Mouse (Mus musculus): Measurements from ENCODE around the gene Tanc1.

Gene Tanc1

GRCm38 (mm10) chr2:59648444-59648843 lies 36.6 kb downstream of the Tanc1 start:
- DNase-seq (ENCODE audit: low read depth, low spot score) = no peak

- no peak for DNase-seq (ENCODE audit: low read depth, low spot score)
These were observed 40.0 kb downstream of the Tanc1 start for GRCm38 (mm10) chr2:59651801-59652200.

GRCm38 (mm10) chr2:59652702-59653101 lies 40.9 kb downstream of the Tanc1 start:
- DNase-seq (ENCODE audit: low read depth, low spot score) = no peak

DNA sequence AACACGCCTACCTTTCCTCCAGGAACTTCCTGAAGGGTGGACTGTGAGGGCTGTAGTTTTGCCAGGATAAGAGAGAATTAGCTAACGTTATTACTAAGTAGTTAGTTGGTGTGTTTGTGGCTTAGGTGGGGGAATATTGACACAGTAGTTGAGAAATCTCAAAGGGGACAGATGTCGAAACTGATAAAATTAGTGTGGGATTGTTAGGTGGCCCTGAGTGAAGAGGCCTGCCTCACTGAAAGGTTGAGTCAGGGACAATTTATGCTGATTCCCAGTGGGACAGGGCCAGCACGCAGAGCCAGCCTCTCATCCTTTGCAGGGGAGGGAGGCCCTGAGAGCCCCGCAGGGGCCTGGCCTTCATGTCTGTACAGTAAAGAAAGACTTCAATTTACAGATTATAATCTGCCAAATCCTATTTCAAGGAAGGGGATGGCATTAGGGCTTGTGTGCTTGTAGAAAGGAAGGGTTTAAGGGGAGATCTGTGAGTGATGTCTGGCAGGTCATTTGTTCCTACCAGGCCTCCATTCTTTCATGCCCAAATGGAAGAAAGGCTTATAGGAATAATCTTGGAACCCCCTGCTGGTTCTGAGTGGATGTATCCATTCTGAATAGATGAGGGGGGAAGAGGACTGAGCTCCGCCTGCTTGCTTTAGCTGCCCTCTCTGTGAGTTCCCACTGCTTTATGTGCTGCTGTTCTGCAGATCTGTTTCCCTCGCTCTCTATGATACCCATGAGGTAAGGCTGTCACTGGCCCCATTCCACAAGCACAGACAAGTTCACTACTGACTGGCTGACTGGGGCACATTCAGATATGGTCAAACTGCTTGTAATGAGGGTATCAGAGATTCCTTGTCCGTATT lies 41.7 kb downstream of the Tanc1 start:
- DNase-seq (ENCODE audit: low read depth, low spot score) = no peak

DNA sequence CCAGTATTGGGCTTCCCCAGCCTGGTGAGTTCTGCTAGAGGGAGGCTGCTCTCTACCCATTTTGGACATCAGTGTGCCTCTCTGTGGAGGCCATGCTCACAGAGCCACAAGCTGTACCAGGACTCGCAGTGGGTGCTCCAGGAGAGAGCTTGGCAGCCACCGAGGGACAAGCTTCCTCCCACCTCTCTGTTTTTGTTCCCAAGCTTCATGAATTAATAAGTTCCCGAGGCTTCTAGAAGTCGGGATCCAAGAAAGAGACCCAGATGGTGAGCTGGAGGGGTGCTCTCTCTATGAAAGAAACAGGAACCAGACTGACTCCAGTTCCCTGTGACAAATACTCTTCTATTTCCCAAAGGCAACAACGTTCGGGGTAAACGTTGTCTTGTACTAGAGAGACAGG lies 43.6 kb downstream of the Tanc1 start:
- DNase-seq (ENCODE audit: low read depth, low spot score) = no peak

GRCm38 (mm10) chr2:59656680-59657079 lies 44.8 kb downstream of the Tanc1 start:
- no peak for DNase-seq (ENCODE audit: low read depth, low spot score)

GRCm38 (mm10) chr2:59659686-59660085 lies 47.8 kb downstream of the Tanc1 start:
- no peak for DNase-seq (ENCODE audit: low read depth, low spot score)

GRCm38 (mm10) chr2:59660891-59661805 lies 49.3 kb downstream of the Tanc1 start:
- no peak for DNase-seq (ENCODE audit: low read depth, low spot score)

- DNase-seq (ENCODE audit: low read depth, low spot score) = no peak
These were observed 53.1 kb downstream of the Tanc1 start for GRCm38 (mm10) chr2:59664803-59665567.

- no peak for DNase-seq (ENCODE audit: low read depth, low spot score)
These were observed 54.7 kb downstream of the Tanc1 start for GRCm38 (mm10) chr2:59666533-59666932.

DNA sequence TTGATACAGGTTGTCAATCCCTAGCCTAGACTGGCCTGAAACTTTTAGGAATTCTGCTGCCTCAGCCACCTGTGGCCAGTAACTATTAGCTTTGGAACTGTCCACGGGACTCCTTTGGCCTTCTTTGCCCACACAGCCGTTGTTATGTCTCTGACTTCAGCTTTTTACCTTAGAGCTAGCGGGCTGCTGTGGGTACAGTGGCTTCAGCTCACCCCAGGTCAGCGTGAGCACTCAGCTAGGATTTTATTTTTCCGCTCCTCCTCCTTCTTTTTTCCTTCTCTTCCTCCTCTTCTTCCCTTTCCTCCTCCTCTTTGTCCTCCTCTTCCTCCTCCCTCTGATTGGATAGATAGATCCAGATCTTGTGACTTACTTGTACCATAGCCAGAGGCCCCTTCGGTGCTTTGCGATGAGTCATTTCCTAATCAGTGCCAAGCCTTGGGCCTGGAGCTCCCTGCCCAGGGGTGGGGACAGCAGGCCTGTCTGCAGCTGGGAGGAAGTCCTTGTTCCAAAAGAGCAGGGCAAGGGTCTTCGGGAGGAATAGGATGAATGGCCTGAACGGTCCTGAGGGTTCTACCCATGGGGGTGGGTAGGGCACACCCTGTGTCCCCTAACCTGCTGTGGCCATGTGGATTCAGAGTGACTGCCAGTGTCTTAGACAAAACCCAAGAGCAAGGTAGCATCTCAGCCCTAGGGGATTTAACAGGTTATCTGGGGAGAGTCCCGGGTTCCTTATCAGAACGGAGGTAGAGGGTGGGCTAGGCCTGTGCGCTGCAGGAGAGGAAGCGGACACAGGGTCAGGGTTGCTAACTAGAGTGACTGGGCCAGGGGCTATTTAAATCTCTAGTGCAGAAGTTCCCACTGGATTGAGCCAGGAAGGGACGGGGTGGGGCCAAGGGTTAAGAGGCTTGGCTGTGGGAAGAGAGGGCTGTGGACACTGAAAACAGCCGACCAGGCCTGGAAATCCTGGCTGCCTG lies 58.5 kb downstream of the Tanc1 start:
- DNase-seq (ENCODE audit: low read depth, low spot score) = no peak

GRCm38 (mm10) chr2:59671671-59672070 lies 59.8 kb downstream of the Tanc1 start:
- DNase-seq (ENCODE audit: low read depth, low spot score) = no peak

DNA sequence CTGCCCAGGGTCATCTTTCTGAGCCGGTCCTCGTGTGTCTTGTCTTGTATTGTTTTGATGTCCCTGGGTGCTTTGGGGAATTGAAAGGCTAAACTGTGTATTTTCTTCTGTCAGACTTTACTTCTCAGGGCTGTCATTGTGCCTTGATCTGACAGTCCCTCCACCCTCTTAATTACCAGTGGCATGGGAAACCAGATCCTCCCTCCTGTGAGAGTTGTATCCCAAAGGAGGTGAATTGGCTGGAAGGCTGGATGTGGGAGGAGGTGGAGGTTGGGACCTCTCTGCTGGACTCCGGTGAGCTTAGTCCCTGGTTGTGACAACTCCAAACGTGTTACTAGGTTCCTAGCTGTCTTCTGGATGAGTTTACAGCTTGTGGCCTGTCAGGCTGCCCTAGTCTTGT lies 60.2 kb downstream of the Tanc1 start:
- DNase-seq (ENCODE audit: low read depth, low spot score) = no peak

GRCm38 (mm10) chr2:59672686-59673085 lies 60.8 kb downstream of the Tanc1 start:
- DNase-seq (ENCODE audit: low read depth, low spot score) = no peak

- DNase-seq (ENCODE audit: low read depth, low spot score) = no peak
These were observed 61.5 kb downstream of the Tanc1 start for GRCm38 (mm10) chr2:59673351-59673750.

DNA sequence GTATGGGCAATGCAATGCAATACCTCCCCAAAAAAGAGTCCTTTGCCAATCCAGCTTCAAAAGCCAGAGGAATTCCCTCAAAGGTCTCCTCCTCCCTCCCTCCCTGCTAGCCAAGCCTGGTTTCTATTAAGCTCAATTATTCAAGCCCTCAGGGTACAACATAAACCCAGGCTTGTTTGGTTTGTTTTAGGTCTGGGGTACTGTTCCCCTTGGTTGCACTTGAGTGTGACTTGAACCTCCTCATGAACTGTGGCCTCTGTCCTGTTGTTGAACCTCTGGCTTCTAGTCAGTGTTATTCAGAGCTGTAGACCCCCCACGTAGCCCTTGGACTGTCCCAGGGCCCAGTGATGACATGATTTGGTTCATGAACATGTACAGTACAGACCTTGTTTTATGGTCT lies 62.0 kb downstream of the Tanc1 start:
- no peak for DNase-seq (ENCODE audit: low read depth, low spot score)

DNA sequence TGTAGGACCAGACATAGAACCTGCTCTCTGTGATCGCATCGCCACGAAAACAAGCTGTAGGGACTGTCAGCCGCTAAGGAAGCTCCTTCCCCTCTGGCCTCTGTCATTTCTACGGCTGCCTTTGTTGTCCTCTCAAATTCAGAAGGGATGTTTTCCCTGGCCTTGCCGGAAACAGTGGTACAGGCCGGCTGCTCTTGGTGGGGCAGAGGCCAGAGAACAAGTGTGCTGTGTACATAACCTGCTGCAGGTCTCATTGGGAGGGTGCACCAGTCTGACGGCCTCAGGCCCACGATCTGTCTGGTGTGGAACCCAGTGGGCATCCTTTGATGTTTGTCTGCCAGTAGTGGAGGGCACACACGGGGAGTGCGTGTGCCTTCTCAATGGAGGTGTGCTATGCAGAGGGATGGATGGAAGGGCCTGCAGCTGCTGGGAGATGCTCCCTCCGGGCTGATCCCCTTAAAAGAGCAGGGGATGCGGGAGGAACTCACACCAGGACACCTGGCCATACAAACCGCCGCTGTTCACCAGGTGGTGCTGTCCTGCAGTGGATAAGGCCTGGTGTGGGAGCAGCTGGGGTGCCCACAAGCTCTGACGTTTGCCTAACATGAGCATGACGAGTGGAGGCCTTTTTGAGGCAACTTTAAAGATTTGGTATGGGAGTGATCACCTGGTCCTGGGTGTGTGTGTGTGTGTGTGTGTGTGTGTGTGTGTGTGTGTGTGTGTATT lies 63.6 kb downstream of the Tanc1 start:
- no peak for DNase-seq (ENCODE audit: low read depth, low spot score)

DNA sequence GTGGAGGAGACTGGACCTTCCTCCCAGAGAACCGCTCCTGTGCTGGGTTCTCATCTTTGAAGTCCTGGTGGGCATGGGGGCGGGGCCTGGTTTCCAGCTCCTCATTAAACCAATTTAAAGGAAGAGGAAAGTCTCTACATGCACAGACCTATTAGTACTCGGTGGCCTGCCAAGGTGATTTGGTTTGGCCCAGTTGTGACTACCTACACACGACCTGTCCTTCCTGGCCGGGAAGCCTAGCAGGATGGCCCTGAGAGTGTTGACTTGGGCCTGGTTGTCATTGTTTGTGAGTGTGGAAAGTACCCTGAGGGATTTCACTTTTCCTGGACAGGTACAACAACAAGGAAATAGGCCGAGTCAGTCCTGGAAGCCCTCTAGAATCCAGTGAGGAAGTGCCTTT lies 64.2 kb downstream of the Tanc1 start:
- no peak for DNase-seq (ENCODE audit: low read depth, low spot score)

- DNase-seq (ENCODE audit: low read depth, low spot score) = no peak
These were observed 64.6 kb downstream of the Tanc1 start for GRCm38 (mm10) chr2:59676442-59676841.

DNA sequence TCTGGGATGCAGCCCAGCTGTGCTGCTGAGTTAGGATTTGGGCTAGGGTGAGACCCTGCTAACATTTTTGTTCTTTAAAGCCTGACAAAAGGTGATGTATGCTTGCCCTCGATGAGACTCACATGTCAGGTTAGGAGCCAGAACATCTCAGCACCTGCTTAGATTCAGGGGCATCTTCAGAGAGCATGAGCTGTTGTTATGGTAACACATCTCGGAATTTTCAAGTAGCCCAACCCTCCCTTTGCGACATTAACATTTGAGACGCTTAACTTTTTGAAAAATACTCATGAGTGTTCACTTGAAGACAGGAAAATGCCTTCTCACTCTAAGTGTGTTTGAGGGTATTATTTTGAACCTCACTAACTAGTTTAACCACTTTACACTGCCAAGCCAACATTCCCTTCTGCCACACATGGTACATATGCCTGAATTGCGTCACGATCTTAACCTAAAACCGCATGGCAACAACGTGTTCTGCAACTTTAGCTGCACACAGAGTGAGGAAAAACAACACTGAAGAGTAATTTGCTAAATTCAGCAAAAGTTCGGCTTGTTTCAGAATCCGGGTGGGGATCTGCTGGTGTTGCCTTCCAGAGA lies 67.7 kb downstream of the Tanc1 start:
- no peak for DNase-seq (ENCODE audit: low read depth, low spot score)

Measured in retina, postnatal 7 days (tissue).